Mouse (Mus musculus): ENCODE data around the gene Smpd4. TPM values are rescaled to one million over a fixed set of nuclear protein-coding genes. Genes with fewer than 3 reads are reported as not detected.

Smpd4 gene
- polyA plus RNA-seq, 1 experiment from 2014 or later, result 67.9 TPM

GRCm38 (mm10) chr16:17642311-17642710 lies 23.2 kb downstream of the Smpd4 start:
- Histone ChIP-seq H3K9me3 (ENCODE audit: control insufficient read depth, low read length) (no peaks in the 10 kb centered on the region), H3K36me3 (ENCODE audit: control insufficient read depth, insufficient read depth, low read length) (peaks cover 25% of the 10 kb centered on the region), H3K27me3 (ENCODE audit: control insufficient read depth, insufficient read depth, low read length) (no peaks in the 10 kb centered on the region), H3K27ac (replicated peaks; ENCODE audit: low read depth, low read length) (no peak overlapping the region), H3K4me2 (ENCODE audit: low read depth, severe bottlenecking) (no peak overlapping the region), H3K9ac (ENCODE audit: low read length) (no peak overlapping the region), H3K4me1 (ENCODE audit: control insufficient read depth, insufficient read depth, low read length) (peaks cover 5% of the 10 kb centered on the region; the same call in 1 of the 2 replicates), H3K4me3 (ENCODE audit: low read depth, low read length) (no peak overlapping the region)
- WGBS, result 86% methylated on average over 8 of the region's 8 CpGs
- no peak for ATAC-seq (ENCODE audit: insufficient number of reproducible peaks, low FRiP score, low TSS enrichment, low read depth)
- DNase-seq (ENCODE audit: low spot score), result no peak

- no peak overlapping the region for H3K4me2 ChIP-seq (ENCODE audit: low read depth, severe bottlenecking)
- H3K4me3 ChIP-seq (ENCODE audit: low read depth, low read length), result no peak overlapping the region
- WGBS, result 84% methylated on average over 4 of the region's 4 CpGs
- no peaks in the 10 kb centered on the region for H3K9me3 ChIP-seq (ENCODE audit: control insufficient read depth, low read length)
- ATAC-seq (ENCODE audit: insufficient number of reproducible peaks, low FRiP score, low TSS enrichment, low read depth), result no peak
- no peak overlapping the region for H3K27ac ChIP-seq (replicated peaks; ENCODE audit: low read depth, low read length)
- H3K27me3 ChIP-seq (ENCODE audit: control insufficient read depth, insufficient read depth, low read length), result no peaks in the 10 kb centered on the region
- peaks cover 21% of the 10 kb centered on the region for H3K36me3 ChIP-seq (ENCODE audit: control insufficient read depth, insufficient read depth, low read length)
- peaks cover 5% of the 10 kb centered on the region; the same call in 1 of the 2 replicates for H3K4me1 ChIP-seq (ENCODE audit: control insufficient read depth, insufficient read depth, low read length)
- H3K9ac ChIP-seq (ENCODE audit: low read length), result no peak overlapping the region
- DNase-seq (ENCODE audit: low spot score), result no peak
These were observed 24.4 kb downstream of the Smpd4 start for GRCm38 (mm10) chr16:17643437-17643990.

GRCm38 (mm10) chr16:17646310-17647114 lies 27.4 kb downstream of the Smpd4 start, which contains the start of gene Ccdc74a:
Gene Ccdc74a (plus strand): TSS chr16:17646470.
- DNase-seq (ENCODE audit: low spot score), result peak; percentile 87
- peak; percentile 91 for ATAC-seq (ENCODE audit: insufficient number of reproducible peaks, low FRiP score, low TSS enrichment, low read depth)
- Histone ChIP-seq H3K9ac (ENCODE audit: low read length) (peak within 1 kb of the TSS; percentile 70), H3K27ac (replicated peaks; ENCODE audit: low read depth, low read length) (no peak within 1 kb of the TSS; the same call in 1 of the 2 replicates), H3K9me3 (ENCODE audit: control insufficient read depth, low read length) (no peaks in the 10 kb centered on the region), H3K27me3 (ENCODE audit: control insufficient read depth, insufficient read depth, low read length) (no peaks in the 10 kb centered on the region), H3K4me2 (ENCODE audit: low read depth, severe bottlenecking) (peak within 1 kb of the TSS; percentile 88), H3K4me3 (ENCODE audit: low read depth, low read length) (peak within 1 kb of the TSS; percentile 47), H3K36me3 (ENCODE audit: control insufficient read depth, insufficient read depth, low read length) (peaks cover 14% of the 10 kb centered on the region), H3K4me1 (ENCODE audit: control insufficient read depth, insufficient read depth, low read length) (peaks cover 5% of the 10 kb centered on the region; the same call in 1 of the 2 replicates)
- WGBS, result 3% methylated on average over 35 of the region's 65 CpGs

DNA sequence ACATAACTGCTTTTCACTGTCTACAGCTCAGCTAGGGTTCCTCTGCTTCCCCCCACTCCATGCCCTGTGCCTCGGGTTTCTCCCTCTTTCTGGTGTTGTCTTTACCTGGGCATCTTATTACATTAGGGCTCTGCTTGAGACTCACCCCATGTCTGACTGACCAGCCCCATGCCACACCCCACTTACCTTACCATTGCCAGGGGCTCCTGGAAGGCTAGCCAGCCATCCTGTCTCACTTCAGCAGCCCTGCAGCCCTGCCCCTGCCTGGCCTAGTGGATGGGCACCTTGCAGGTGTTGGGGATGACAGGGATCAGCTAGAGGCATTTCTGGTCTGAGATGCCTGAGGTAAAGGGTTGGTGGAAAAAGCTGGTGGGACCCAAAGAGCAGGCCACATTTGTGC lies 28.0 kb downstream of the Smpd4 start:
- Histone ChIP-seq H3K27me3 (ENCODE audit: control insufficient read depth, insufficient read depth, low read length) (no peaks in the 10 kb centered on the region), H3K4me1 (ENCODE audit: control insufficient read depth, insufficient read depth, low read length) (peaks cover 5% of the 10 kb centered on the region; the same call in 1 of the 2 replicates), H3K9me3 (ENCODE audit: control insufficient read depth, low read length) (no peaks in the 10 kb centered on the region), H3K4me3 (ENCODE audit: low read depth, low read length) (peak overlapping the region; percentile 47; the same call in 1 of the 2 replicates), H3K36me3 (ENCODE audit: control insufficient read depth, insufficient read depth, low read length) (peaks cover 14% of the 10 kb centered on the region), H3K9ac (ENCODE audit: low read length) (no peak overlapping the region), H3K27ac (replicated peaks; ENCODE audit: low read depth, low read length) (no peak overlapping the region), H3K4me2 (ENCODE audit: low read depth, severe bottlenecking) (peak overlapping the region; percentile 88)
- DNase-seq (ENCODE audit: low spot score), result no peak
- no peak for ATAC-seq (ENCODE audit: insufficient number of reproducible peaks, low FRiP score, low TSS enrichment, low read depth)
- WGBS, result 26% methylated on average over 1 of the region's 1 CpGs

DNA sequence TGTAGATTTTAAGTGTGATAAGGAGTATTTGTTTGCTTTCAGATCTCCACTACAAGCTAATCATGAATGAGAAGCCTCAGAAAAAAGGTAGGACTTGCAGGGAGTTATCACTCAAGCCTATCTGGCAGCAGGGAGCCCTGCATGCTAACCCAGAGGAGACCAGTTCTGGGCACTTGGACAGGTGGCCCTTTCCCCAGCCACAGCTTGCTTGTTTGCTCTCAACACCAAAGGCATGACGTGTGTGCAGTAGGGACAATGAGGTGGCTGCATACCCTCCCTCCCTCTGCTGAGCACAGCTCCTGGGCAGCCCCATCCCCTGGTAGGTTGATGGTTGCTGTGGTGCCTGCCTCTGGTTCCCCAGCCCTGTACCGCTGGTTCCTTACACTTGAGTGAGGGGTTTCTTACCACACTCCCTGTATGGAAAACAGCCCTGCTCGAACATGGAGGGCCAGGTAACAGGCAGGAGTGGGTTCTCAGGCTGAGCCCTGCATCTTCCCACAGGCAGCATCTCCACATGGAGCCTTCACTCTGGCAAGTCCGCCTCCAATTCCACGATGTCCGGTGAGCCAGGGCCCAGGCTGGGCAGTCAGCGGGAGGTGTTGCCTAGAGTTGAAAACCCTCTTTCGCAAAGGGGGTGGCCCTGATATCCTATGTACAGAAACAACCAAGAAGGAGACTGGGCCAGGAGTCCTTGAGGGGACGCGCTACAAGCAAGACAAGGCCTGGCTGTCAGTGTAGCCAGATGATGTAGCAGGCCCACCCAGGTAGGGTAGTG lies 28.6 kb downstream of the Smpd4 start:
- no peaks in the 10 kb centered on the region for H3K9me3 ChIP-seq (ENCODE audit: control insufficient read depth, low read length)
- DNase-seq (ENCODE audit: low spot score), result no peak
- peaks cover 16% of the 10 kb centered on the region for H3K36me3 ChIP-seq (ENCODE audit: control insufficient read depth, insufficient read depth, low read length)
- 89% methylated on average over 10 of the region's 10 CpGs for WGBS
- H3K27ac ChIP-seq (replicated peaks; ENCODE audit: low read depth, low read length), result no peak overlapping the region
- no peak for ATAC-seq (ENCODE audit: insufficient number of reproducible peaks, low FRiP score, low TSS enrichment, low read depth)
- H3K4me2 ChIP-seq (ENCODE audit: low read depth, severe bottlenecking), result no peak overlapping the region
- no peak overlapping the region for H3K9ac ChIP-seq (ENCODE audit: low read length)
- H3K4me3 ChIP-seq (ENCODE audit: low read depth, low read length), result no peak overlapping the region
- H3K27me3 ChIP-seq (ENCODE audit: control insufficient read depth, insufficient read depth, low read length), result no peaks in the 10 kb centered on the region
- peaks cover 5% of the 10 kb centered on the region; the same call in 1 of the 2 replicates for H3K4me1 ChIP-seq (ENCODE audit: control insufficient read depth, insufficient read depth, low read length)

- WGBS, result 84% methylated on average over 16 of the region's 16 CpGs
- H3K36me3 ChIP-seq (ENCODE audit: control insufficient read depth, insufficient read depth, low read length), result peaks cover 22% of the 10 kb centered on the region
- no peak overlapping the region for H3K9ac ChIP-seq (ENCODE audit: low read length)
- no peak overlapping the region for H3K27ac ChIP-seq (replicated peaks; ENCODE audit: low read depth, low read length)
- no peak overlapping the region for H3K4me2 ChIP-seq (ENCODE audit: low read depth, severe bottlenecking)
- H3K9me3 ChIP-seq (ENCODE audit: control insufficient read depth, low read length), result no peaks in the 10 kb centered on the region
- no peaks in the 10 kb centered on the region for H3K27me3 ChIP-seq (ENCODE audit: control insufficient read depth, insufficient read depth, low read length)
- DNase-seq (ENCODE audit: low spot score) (no peak), ATAC-seq (ENCODE audit: insufficient number of reproducible peaks, low FRiP score, low TSS enrichment, low read depth) (no peak)
- H3K4me3 ChIP-seq (ENCODE audit: low read depth, low read length), result no peak overlapping the region
- H3K4me1 ChIP-seq (ENCODE audit: control insufficient read depth, insufficient read depth, low read length), result peaks cover 5% of the 10 kb centered on the region; the same call in 1 of the 2 replicates
These were observed 30.9 kb downstream of the Smpd4 start for GRCm38 (mm10) chr16:17649925-17650605.

- no peak for ATAC-seq (ENCODE audit: insufficient number of reproducible peaks, low FRiP score, low TSS enrichment, low read depth)
- H3K9ac ChIP-seq (ENCODE audit: low read length), result no peak overlapping the region
- peaks cover 25% of the 10 kb centered on the region for H3K36me3 ChIP-seq (ENCODE audit: control insufficient read depth, insufficient read depth, low read length)
- DNase-seq (ENCODE audit: low spot score), result no peak
- H3K9me3 ChIP-seq (ENCODE audit: control insufficient read depth, low read length), result no peaks in the 10 kb centered on the region
- H3K27me3 ChIP-seq (ENCODE audit: control insufficient read depth, insufficient read depth, low read length), result no peaks in the 10 kb centered on the region
- H3K4me3 ChIP-seq (ENCODE audit: low read depth, low read length), result no peak overlapping the region
- H3K27ac ChIP-seq (replicated peaks; ENCODE audit: low read depth, low read length), result no peak overlapping the region
- H3K4me1 ChIP-seq (ENCODE audit: control insufficient read depth, insufficient read depth, low read length), result peaks cover 5% of the 10 kb centered on the region; the same call in 1 of the 2 replicates
- no peak overlapping the region for H3K4me2 ChIP-seq (ENCODE audit: low read depth, severe bottlenecking)
- WGBS, result 91% methylated on average over 1 of the region's 1 CpGs
These were observed 31.6 kb downstream of the Smpd4 start for GRCm38 (mm10) chr16:17650711-17651110.

DNA sequence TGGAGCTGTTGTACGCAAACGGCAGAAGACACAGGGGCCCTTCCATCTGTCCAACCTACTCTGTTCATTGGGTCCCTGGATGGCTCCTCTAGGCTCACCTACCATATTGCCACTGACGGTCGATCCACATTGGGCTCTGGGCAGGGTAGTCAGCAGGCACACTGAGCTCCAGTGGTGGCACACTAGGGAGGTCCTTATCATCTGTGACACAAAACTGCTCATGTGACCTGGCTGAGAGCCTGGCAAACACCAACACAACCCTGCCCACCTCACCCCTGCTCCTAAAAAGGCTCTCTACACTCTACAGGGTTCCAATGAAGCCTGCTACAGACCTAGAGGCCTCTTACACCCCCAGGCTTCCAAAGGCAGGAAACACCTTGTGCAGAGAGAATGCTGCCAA lies 33.5 kb downstream of the Smpd4 start:
- no peaks in the 10 kb centered on the region for H3K9me3 ChIP-seq (ENCODE audit: control insufficient read depth, low read length)
- ATAC-seq (ENCODE audit: insufficient number of reproducible peaks, low FRiP score, low TSS enrichment, low read depth) (no peak), DNase-seq (ENCODE audit: low spot score) (no peak)
- H3K4me2 ChIP-seq (ENCODE audit: low read depth, severe bottlenecking), result no peak overlapping the region
- no peaks in the 10 kb centered on the region for H3K4me1 ChIP-seq (ENCODE audit: control insufficient read depth, insufficient read depth, low read length)
- no peak overlapping the region for H3K27ac ChIP-seq (replicated peaks; ENCODE audit: low read depth, low read length)
- H3K9ac ChIP-seq (ENCODE audit: low read length), result no peak overlapping the region
- H3K27me3 ChIP-seq (ENCODE audit: control insufficient read depth, insufficient read depth, low read length), result no peaks in the 10 kb centered on the region
- WGBS, result 93% methylated on average over 4 of the region's 4 CpGs
- no peak overlapping the region for H3K4me3 ChIP-seq (ENCODE audit: low read depth, low read length)
- peaks cover 28% of the 10 kb centered on the region for H3K36me3 ChIP-seq (ENCODE audit: control insufficient read depth, insufficient read depth, low read length)
